ENCODE assay signal across 9 mouse cellular contexts in genomic region chr6:116228785-116229525, GRCm38 (mm10). TPM values are rescaled to one million over a fixed set of nuclear protein-coding genes. Genes with fewer than 3 reads are reported as not detected.
DNase-seq lines count a peak whose midpoint lies in the region; ATAC-seq and TF ChIP-seq lines count a peak whose summit lies in the region.
"Had no signal": no experiment of that assay in that cellular context is flagged by ENCODE, and none has a peak within 500 bp of the region (broad histone marks: within the 10 kb centered on the region; RNA-seq: fewer than 3 reads in every experiment).

No protein-coding gene starts in this region.

- H3K9ac ChIP-seq in forebrain, embryonic 11.5 days (ENCODE audit: low read length), result no peak overlapping the region
- no peak overlapping the region for H3K9ac ChIP-seq in forebrain, embryonic 13.5 days
- H3K9ac ChIP-seq in heart, postnatal 0 days (replicated peaks; ENCODE audit: low read depth, low read length), result no peak overlapping the region
- H3K9ac ChIP-seq: stomach, embryonic 15.5 days had no signal

- H3K36me3 ChIP-seq in forebrain, embryonic 11.5 days (ENCODE audit: control insufficient read depth, insufficient read depth, low read length), result no peaks in the 10 kb centered on the region; the same call in 1 of the 2 replicates
- peaks cover 79% of the 10 kb centered on the region for H3K36me3 ChIP-seq in forebrain, embryonic 13.5 days (ENCODE audit: poor library complexity, severe bottlenecking)
- peaks cover 93% of the 10 kb centered on the region for H3K36me3 ChIP-seq in embryonic facial prominence, embryonic 10.5 days (replicated peaks)
- H3K36me3 ChIP-seq in heart, postnatal 0 days (replicated peaks; ENCODE audit: control insufficient read depth, insufficient read depth, low read length), result peaks cover 82% of the 10 kb centered on the region

- no peaks in the 10 kb centered on the region for H3K27me3 ChIP-seq in forebrain, embryonic 11.5 days (ENCODE audit: control insufficient read depth, insufficient read depth, low read length)
- no peaks in the 10 kb centered on the region for H3K27me3 ChIP-seq in forebrain, embryonic 13.5 days
- no peaks in the 10 kb centered on the region for H3K27me3 ChIP-seq in embryonic facial prominence, embryonic 10.5 days (replicated peaks; ENCODE audit: low read depth, poor library complexity, severe bottlenecking)
- no peaks in the 10 kb centered on the region for H3K27me3 ChIP-seq in heart, postnatal 0 days (ENCODE audit: control insufficient read depth, insufficient read depth, low read length)
- H3K27me3 ChIP-seq: stomach, embryonic 15.5 days had no signal

- no peak for TF ChIP-seq EP300 in heart, postnatal 0 days (IDR thresholded peaks at IDR 0.05; ENCODE audit: low read depth)

- no peaks in the 10 kb centered on the region for H3K4me1 ChIP-seq in forebrain, embryonic 11.5 days (replicated peaks; ENCODE audit: control insufficient read depth, insufficient read depth, low read length)
- no peaks in the 10 kb centered on the region for H3K4me1 ChIP-seq in forebrain, embryonic 13.5 days
- no peaks in the 10 kb centered on the region for H3K4me1 ChIP-seq in embryonic facial prominence, embryonic 10.5 days
- no peaks in the 10 kb centered on the region for H3K4me1 ChIP-seq in heart, postnatal 0 days (ENCODE audit: control insufficient read depth, insufficient read depth)
- H3K4me1 ChIP-seq: stomach, embryonic 15.5 days had no signal

- H3K4me3 ChIP-seq in forebrain, embryonic 11.5 days (ENCODE audit: low read depth, low read length), result no peak overlapping the region
- H3K4me3 ChIP-seq in forebrain, embryonic 13.5 days, result no peak overlapping the region
- H3K4me3 ChIP-seq in embryonic facial prominence, embryonic 10.5 days, result no peak overlapping the region
- H3K4me3 ChIP-seq in heart, postnatal 0 days (ENCODE audit: low read depth, low read length), result no peak overlapping the region
- H3K4me3 ChIP-seq: stomach, embryonic 15.5 days had no signal

- 65% methylated on average over 12 of the region's 12 CpGs for WGBS in forebrain, embryonic 11.5 days
- 65% methylated on average over 12 of the region's 12 CpGs for WGBS in forebrain, embryonic 13.5 days
- 67% methylated on average over 12 of the region's 12 CpGs for WGBS in embryonic facial prominence, embryonic 10.5 days
- whole genome bisulfite sequencing in heart, postnatal 0 days, result 53% methylated on average over 12 of the region's 12 CpGs

- TF ChIP-seq CTCF in heart, postnatal 0 days (IDR thresholded peaks at IDR 0.05; ENCODE audit: low read depth), result peak; percentile 74

- H3K27ac ChIP-seq in forebrain, embryonic 11.5 days (ENCODE audit: low read depth, low read length), result no peak overlapping the region
- no peak overlapping the region for H3K27ac ChIP-seq in forebrain, embryonic 13.5 days
- H3K27ac ChIP-seq in embryonic facial prominence, embryonic 10.5 days (replicated peaks), result no peak overlapping the region
- H3K27ac ChIP-seq in heart, postnatal 0 days (ENCODE audit: low read depth), result no peak overlapping the region
- H3K27ac ChIP-seq: stomach, embryonic 15.5 days had no signal

- H3K9me3 ChIP-seq in forebrain, embryonic 11.5 days (ENCODE audit: control insufficient read depth, low read length), result no peaks in the 10 kb centered on the region
- H3K9me3 ChIP-seq in forebrain, embryonic 13.5 days (replicated peaks), result no peaks in the 10 kb centered on the region
- H3K9me3 ChIP-seq in embryonic facial prominence, embryonic 10.5 days, result no peaks in the 10 kb centered on the region
- H3K9me3 ChIP-seq in heart, postnatal 0 days (replicated peaks; ENCODE audit: control insufficient read depth, low read length), result no peaks in the 10 kb centered on the region
- H3K9me3 ChIP-seq: stomach, embryonic 15.5 days had no signal

- ATAC-seq in forebrain, embryonic 11.5 days (replicated peaks; ENCODE audit: low FRiP score), result 0 out of 2 replicates have a peak, but pooled peaks have one; percentile 49
- no peak for ATAC-seq in forebrain, embryonic 13.5 days
- ATAC-seq in heart, postnatal 0 days (ENCODE audit: insufficient read depth, low read depth), result peak; percentile 53; the same call in 1 of the 2 replicates
- ATAC-seq in megakaryocyte, adult 5-6 weeks (ENCODE audit: poor library complexity, severe bottlenecking), result peak; percentile 86

- no peak overlapping the region for H3K4me2 ChIP-seq in forebrain, embryonic 11.5 days (ENCODE audit: low read depth, low read length, severe bottlenecking)
- H3K4me2 ChIP-seq in forebrain, embryonic 13.5 days, result no peak overlapping the region
- no peak overlapping the region for H3K4me2 ChIP-seq in heart, postnatal 0 days (ENCODE audit: low read depth, low read length)
- H3K4me2 ChIP-seq: stomach, embryonic 15.5 days had no signal

- peak; percentile 80 for DNase-seq in forebrain, embryonic 11.5 days (ENCODE audit: low spot score)
- DNase-seq in adrenal gland, postnatal 14 days, result peak; percentile 80
- peak; percentile 71 for DNase-seq in embryonic facial prominence, embryonic 10.5 days (ENCODE audit: low spot score)
- DNase-seq in heart, postnatal 0 days (ENCODE audit: low spot score), result peak; percentile 69
- peak; percentile 80 to 81 for DNase-seq in left cerebral cortex, adult 18-20 months (ENCODE audit: low spot score in 2 of 2)
- DNase-seq in spleen, adult 18-20 months, result peak; percentile 40 to 67

RNA-seq across cellular contexts. Expression of gene Washc2, which starts 21.1 kb away (rescaled TPM):
- 48.0 and 54.2 TPM in 2 replicates for polyA plus RNA-seq in forebrain, embryonic 11.5 days (2014; fragmentation: Nextera tagmentation; extraction: Ambion mirVana)
- polyA plus RNA-seq in forebrain, embryonic 13.5 days (2015; fragmentation: Nextera tagmentation; extraction: Ambion mirVana), result 51.8 and 55.3 TPM in 2 replicates
- total RNA-seq in adrenal gland, postnatal 14 days (2021), result 41.2 and 43.4 TPM in 2 replicates
- 51.3 and 54.5 TPM in 2 replicates for polyA plus RNA-seq in embryonic facial prominence, embryonic 10.5 days (2016; fragmentation: Nextera tagmentation; extraction: Ambion mirVana)
- total RNA-seq in heart, postnatal 0 days (2014; rRNA removed; ENCODE audit: low replicate concordance), result 57.1 and 96.8 TPM in 2 replicates
- polyA plus RNA-seq in heart, postnatal 0 days (2015; fragmentation: Nextera tagmentation; extraction: Ambion mirVana), result 26.2 and 30.3 TPM in 2 replicates
- total RNA-seq in left cerebral cortex, adult 18-20 months (2021), result 10 to 100 TPM; 84.3 to 88.0 TPM
- 58.3 and 67.1 TPM in 2 replicates for total RNA-seq in megakaryocyte, adult 5-6 weeks (2015)
- total RNA-seq in megakaryocyte, adult 5-6 weeks (2017), result 105 and 120 TPM in 2 replicates

RNA-seq across cellular contexts. Expression of gene Zfand4, which starts 35.1 kb away (rescaled TPM):
- 12.7 and 12.9 TPM in 2 replicates for polyA plus RNA-seq in forebrain, embryonic 11.5 days (2014; fragmentation: Nextera tagmentation; extraction: Ambion mirVana)
- 10.1 and 10.4 TPM in 2 replicates for polyA plus RNA-seq in forebrain, embryonic 13.5 days (2015; fragmentation: Nextera tagmentation; extraction: Ambion mirVana)
- 3.0 and 3.5 TPM in 2 replicates for total RNA-seq in adrenal gland, postnatal 14 days (2021)
- 5.8 and 7.6 TPM in 2 replicates for polyA plus RNA-seq in embryonic facial prominence, embryonic 10.5 days (2016; fragmentation: Nextera tagmentation; extraction: Ambion mirVana)
- total RNA-seq in heart, postnatal 0 days (2014; rRNA removed; ENCODE audit: low replicate concordance), result 1.0 and 4.6 TPM in 2 replicates
- polyA plus RNA-seq in heart, postnatal 0 days (2015; fragmentation: Nextera tagmentation; extraction: Ambion mirVana), result 2.0 and 2.1 TPM in 2 replicates
- total RNA-seq in left cerebral cortex, adult 18-20 months (2021), result 1 to 10 TPM; 8.0 to 8.8 TPM
- 23.6 and 25.9 TPM in 2 replicates for total RNA-seq in megakaryocyte, adult 5-6 weeks (2015)
- total RNA-seq in megakaryocyte, adult 5-6 weeks (2017), result 12.0 and 23.0 TPM in 2 replicates

RNA-seq across cellular contexts. Expression of gene Tmcc1, which starts 35.7 kb away (rescaled TPM):
- polyA plus RNA-seq in forebrain, embryonic 11.5 days (2014; fragmentation: Nextera tagmentation; extraction: Ambion mirVana), result 19.9 and 21.0 TPM in 2 replicates
- polyA plus RNA-seq in forebrain, embryonic 13.5 days (2015; fragmentation: Nextera tagmentation; extraction: Ambion mirVana), result 33.8 and 35.7 TPM in 2 replicates
- 22.7 and 26.5 TPM in 2 replicates for total RNA-seq in adrenal gland, postnatal 14 days (2021)
- polyA plus RNA-seq in embryonic facial prominence, embryonic 10.5 days (2016; fragmentation: Nextera tagmentation; extraction: Ambion mirVana), result 15.4 and 15.5 TPM in 2 replicates
- total RNA-seq in heart, postnatal 0 days (2014; rRNA removed; ENCODE audit: low replicate concordance), result 21.1 and 26.9 TPM in 2 replicates
- 6.9 and 7.8 TPM in 2 replicates for polyA plus RNA-seq in heart, postnatal 0 days (2015; fragmentation: Nextera tagmentation; extraction: Ambion mirVana)
- 10 to 100 TPM; 70.5 to 79.6 TPM for total RNA-seq in left cerebral cortex, adult 18-20 months (2021)
- total RNA-seq in megakaryocyte, adult 5-6 weeks (2015), result 72.5 and 79.8 TPM in 2 replicates
- total RNA-seq in megakaryocyte, adult 5-6 weeks (2017), result 99.8 and 113 TPM in 2 replicates
